Mouse (Mus musculus) liver, embryonic 14.5 days (tissue): ENCODE results near the gene Pcsk5. TPM values are rescaled to one million over a fixed set of nuclear protein-coding genes. Genes with fewer than 3 reads are reported as not detected.

Source experiments
- ATAC-seq: fragments of 200-750 bp; cut with Nextera tagmentation; 2 replicates; pipeline ENCODE4 v1.8.0; 2017; ENCODE audit warnings: moderate number of reproducible peaks, mild to moderate bottlenecking, moderate library complexity; ENCODE audit not compliant: insufficient read depth
- DNase-seq, 3 experiments: peaks; one replicate each; pipeline ENCODE4 v3.0.0-alpha.2; 2012 to 2013; ENCODE audit warnings: low read depth in 3 of 3, low spot score in 3 of 3
- H3K27ac ChIP-seq: fragments of 300-500 bp; sonication (generic); 2 replicates; pipeline ENCODE4 v1.5.1; 2014; ENCODE audit warnings: moderate library complexity, mild to moderate bottlenecking, control low read depth, inconsistent platforms
- H3K27me3 ChIP-seq: fragments of 300-500 bp; sonication (generic); 2 replicates; pipeline ENCODE4 v1.6.1; 2014; ENCODE audit warnings: mild to moderate bottlenecking, low read length, moderate library complexity; ENCODE audit not compliant: control insufficient read depth, insufficient read depth
- H3K36me3 ChIP-seq: fragments of 300-500 bp; sonication (generic); replicated peaks from 2 replicates; pipeline ENCODE4 v1.6.1; 2014; ENCODE audit warnings: low read depth; ENCODE audit not compliant: control insufficient read depth, insufficient read depth
- H3K4me1 ChIP-seq, 2 experiments: fragments of 200-500 bp in 1 of 2; fragments of 300-500 bp in 1 of 2; sonication (generic) in 1 of 2; replicated peaks; 2 replicates each; pipeline ENCODE4 v1.6.1; 2012 to 2014; ENCODE audit warnings: antibody characterized with exemption in 1 of 2, inconsistent platforms in 1 of 2, low read length in 1 of 2; ENCODE audit not compliant: control insufficient read depth in 2 of 2, insufficient read depth in 2 of 2
- H3K4me2 ChIP-seq: fragments of 300-500 bp; sonication (generic); 2 replicates; pipeline ENCODE4 v1.6.1; 2014; ENCODE audit warnings: low read depth, mild to moderate bottlenecking, control low read depth, moderate library complexity
- H3K4me3 ChIP-seq, 2 experiments: fragments of 200-500 bp in 1 of 2; fragments of 300-500 bp in 1 of 2; sonication (generic) in 1 of 2; 2 replicates each; pipeline ENCODE4 v1.5.1; 2012 to 2014; ENCODE audit warnings: low read depth in 2 of 2, low read length in 2 of 2, mild to moderate bottlenecking in 2 of 2, control low read depth in 1 of 2, inconsistent platforms in 1 of 2, moderate library complexity in 1 of 2; ENCODE audit not compliant: insufficient read depth in 1 of 2
- H3K9ac ChIP-seq: fragments of 300-500 bp; sonication (generic); replicated peaks from 2 replicates; pipeline ENCODE4 v1.6.1; 2014; ENCODE audit warnings: mild to moderate bottlenecking, control low read depth, moderate library complexity
- H3K9me3 ChIP-seq: fragments of 300-500 bp; sonication (generic); 2 replicates; pipeline ENCODE4 v1.6.1; 2016; ENCODE audit warnings: low read length, mixed read lengths; ENCODE audit not compliant: control insufficient read depth
- CTCF ChIP-seq: IDR thresholded peaks from 2 replicates; pipeline ENCODE4 v1.5.1; 2016; ENCODE audit warnings: antibody characterized with exemption, low read depth, control low read depth
- EP300 ChIP-seq: IDR thresholded peaks from 2 replicates; pipeline ENCODE4 v1.6.1; 2016; ENCODE audit warnings: antibody characterized with exemption, low read depth
- WGBS: fragments of 180-500 bp; shearing (Covaris S2); extraction: QIAGEN DNeasy Blood & Tissue Kit; methylation state at CpG from one replicate; pipeline ENCODE4 v1.1.7; 2014; ENCODE audit not compliant: insufficient replicate concordance; 5-methylcytosine and 5-hydroxymethylcytosine counted together
- polyA plus RNA-seq, 2 experiments: library from polyadenylated mRNA; depleted of rRNA in 1 of 2; stranded (reverse) in 1 of 2; unstranded in 1 of 2; fragments of >200 nt; fragmentation: Nextera tagmentation in 1 of 2; extraction: Ambion mirVana in 1 of 2; gene quantifications; 2 replicates each; pipeline versions ENCODE4 v1.2.1 to v1.2.3; 2012 to 2014

Pcsk5 gene
- polyA plus RNA-seq, 2 experiments: 0.58 to 0.61 TPM

- Histone ChIP-seq H3K9me3 (no peaks in the 10 kb centered on the region), H3K4me1 (no peaks in the 10 kb centered on the region), H3K9ac (no peak overlapping the region), H3K27me3 (no peaks in the 10 kb centered on the region), H3K36me3 (no peaks in the 10 kb centered on the region), H3K27ac (no peak overlapping the region), H3K4me3 (no peak overlapping the region), H3K4me2 (no peak overlapping the region)
- DNase-seq: no peak
- 38% methylated on average over 2 of the region's 2 CpGs for WGBS
- TF ChIP-seq EP300 (no peak), CTCF (no peak)
- ATAC-seq: no peak
Observed at GRCm38 (mm10) chr19:17428561-17428914, 408.9 kb downstream of the Pcsk5 start.

- Histone ChIP-seq H3K4me1 (no peaks in the 10 kb centered on the region), H3K9ac (no peak overlapping the region), H3K9me3 (no peaks in the 10 kb centered on the region), H3K36me3 (no peaks in the 10 kb centered on the region), H3K4me3 (no peak overlapping the region), H3K27me3 (no peaks in the 10 kb centered on the region), H3K27ac (no peak overlapping the region), H3K4me2 (no peak overlapping the region)
- ATAC-seq: no peak
- WGBS: 45% methylated on average over 2 of the region's 2 CpGs
- no peak for DNase-seq
- TF ChIP-seq EP300 (no peak), CTCF (no peak)
Observed at GRCm38 (mm10) chr19:17427824-17428560, 409.4 kb downstream of the Pcsk5 start.

- H3K27me3 ChIP-seq: no peaks in the 10 kb centered on the region
- 14% methylated on average over 3 of the region's 3 CpGs for WGBS
- ATAC-seq: no peak
- no peaks in the 10 kb centered on the region for H3K9me3 ChIP-seq
- no peaks in the 10 kb centered on the region for H3K36me3 ChIP-seq
- DNase-seq: no peak
- H3K9ac ChIP-seq: no peak overlapping the region
- no peak overlapping the region for H3K4me3 ChIP-seq
- TF ChIP-seq EP300: no peak
- TF ChIP-seq CTCF: no peak
- no peaks in the 10 kb centered on the region for H3K4me1 ChIP-seq
- no peak overlapping the region for H3K27ac ChIP-seq
- H3K4me2 ChIP-seq: no peak overlapping the region
Observed at GRCm38 (mm10) chr19:17423306-17423705, 414.1 kb downstream of the Pcsk5 start.

GRCm38 (mm10) chr19:17417855-17418254 lies 419.6 kb downstream of the Pcsk5 start:
- Histone ChIP-seq H3K36me3 (no peaks in the 10 kb centered on the region), H3K27ac (no peak overlapping the region), H3K9me3 (no peaks in the 10 kb centered on the region), H3K4me2 (no peak overlapping the region), H3K27me3 (no peaks in the 10 kb centered on the region), H3K4me3 (no peak overlapping the region), H3K9ac (no peak overlapping the region), H3K4me1 (no peaks in the 10 kb centered on the region)
- DNase-seq (no peak), ATAC-seq (no peak)
- TF ChIP-seq CTCF: no peak
- no peak for TF ChIP-seq EP300
- 40% methylated on average over 1 of the region's 1 CpGs for WGBS

- Histone ChIP-seq H3K27me3 (no peaks in the 10 kb centered on the region), H3K4me2 (no peak overlapping the region), H3K9me3 (no peaks in the 10 kb centered on the region), H3K9ac (no peak overlapping the region), H3K36me3 (no peaks in the 10 kb centered on the region), H3K27ac (no peak overlapping the region), H3K4me3 (no peak overlapping the region), H3K4me1 (peaks cover 10 to 17% of the 10 kb centered on the region in 2 experiments)
- DNase-seq (no peak), ATAC-seq (no peak)
- 58% methylated on average over 4 of the region's 4 CpGs for WGBS
- no peak for TF ChIP-seq EP300
- no peak for TF ChIP-seq CTCF
Observed at GRCm38 (mm10) chr19:17412915-17413459, 424.4 kb downstream of the Pcsk5 start.
